Mouse (Mus musculus): ENCODE measurements around the gene Ddx59. TPM values are rescaled to one million over a fixed set of nuclear protein-coding genes. Genes with fewer than 3 reads are reported as not detected.

The Ddx59 gene
- polyA plus RNA-seq, 1 experiment from 2014 or later: 19.1 TPM

- WGBS: 60% methylated on average over 4 of the region's 4 CpGs
- Histone ChIP-seq H3K9me3 (ENCODE audit: control insufficient read depth, low read length) (no peaks in the 10 kb centered on the region), H3K36me3 (ENCODE audit: control insufficient read depth, insufficient read depth, low read length) (no peaks in the 10 kb centered on the region), H3K4me2 (replicated peaks; ENCODE audit: low read depth, low read length) (no peak overlapping the region), H3K9ac (ENCODE audit: low read depth, low read length) (no peak overlapping the region), H3K4me1 (ENCODE audit: control insufficient read depth, insufficient read depth, low read length) (no peaks in the 10 kb centered on the region), H3K4me3 (ENCODE audit: low read length) (no peak overlapping the region), H3K27ac (ENCODE audit: low read depth, low read length) (no peak overlapping the region), H3K27me3 (ENCODE audit: control insufficient read depth, insufficient read depth, low read length) (no peaks in the 10 kb centered on the region)
- no peak for ATAC-seq (ENCODE audit: low FRiP score, low TSS enrichment)
Measured at GRCm38 (mm10) chr1:136457403-136457802, 42.3 kb downstream of the Ddx59 start.

GRCm38 (mm10) chr1:136458691-136459245 lies 43.7 kb downstream of the Ddx59 start:
- no peaks in the 10 kb centered on the region for H3K9me3 ChIP-seq (ENCODE audit: control insufficient read depth, low read length)
- no peak overlapping the region for H3K4me3 ChIP-seq (ENCODE audit: low read length)
- 24% methylated on average over 9 of the region's 9 CpGs for WGBS
- no peaks in the 10 kb centered on the region for H3K36me3 ChIP-seq (ENCODE audit: control insufficient read depth, insufficient read depth, low read length)
- ATAC-seq (ENCODE audit: low FRiP score, low TSS enrichment): no peak
- no peak overlapping the region for H3K9ac ChIP-seq (ENCODE audit: low read depth, low read length)
- H3K27me3 ChIP-seq (ENCODE audit: control insufficient read depth, insufficient read depth, low read length): no peaks in the 10 kb centered on the region
- no peak overlapping the region for H3K4me2 ChIP-seq (replicated peaks; ENCODE audit: low read depth, low read length)
- no peaks in the 10 kb centered on the region for H3K4me1 ChIP-seq (ENCODE audit: control insufficient read depth, insufficient read depth, low read length)
- no peak overlapping the region for H3K27ac ChIP-seq (ENCODE audit: low read depth, low read length)

DNA sequence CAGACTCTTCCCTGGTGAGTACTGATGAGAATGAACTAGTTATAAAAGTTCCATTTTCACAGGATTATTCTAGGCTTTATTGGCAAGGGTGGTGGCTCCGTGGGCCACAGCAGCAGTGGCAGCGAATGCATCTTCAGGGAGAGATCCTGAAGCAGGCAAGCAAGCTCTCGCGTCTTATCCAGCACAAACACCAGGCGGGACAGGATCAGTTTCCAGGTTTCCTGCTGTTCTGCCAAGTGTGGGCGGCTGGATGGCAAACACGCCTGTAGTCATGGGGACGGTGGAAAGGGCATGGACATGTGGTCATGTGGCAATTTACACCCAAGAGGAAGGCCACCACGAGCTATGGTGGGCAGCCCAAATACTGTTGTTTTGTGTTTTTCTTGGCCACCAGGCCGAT lies 47.4 kb downstream of the Ddx59 start:
- H3K4me3 ChIP-seq (ENCODE audit: low read length): no peak overlapping the region
- WGBS: 51% methylated on average over 10 of the region's 10 CpGs
- no peak overlapping the region for H3K9ac ChIP-seq (ENCODE audit: low read depth, low read length)
- no peak overlapping the region for H3K27ac ChIP-seq (ENCODE audit: low read depth, low read length)
- no peaks in the 10 kb centered on the region for H3K36me3 ChIP-seq (ENCODE audit: control insufficient read depth, insufficient read depth, low read length)
- no peak overlapping the region for H3K4me2 ChIP-seq (replicated peaks; ENCODE audit: low read depth, low read length)
- H3K27me3 ChIP-seq (ENCODE audit: control insufficient read depth, insufficient read depth, low read length): no peaks in the 10 kb centered on the region
- no peaks in the 10 kb centered on the region for H3K9me3 ChIP-seq (ENCODE audit: control insufficient read depth, low read length)
- peaks cover 8% of the 10 kb centered on the region for H3K4me1 ChIP-seq (ENCODE audit: control insufficient read depth, insufficient read depth, low read length)
- ATAC-seq (ENCODE audit: low FRiP score, low TSS enrichment): no peak

- H3K9me3 ChIP-seq (ENCODE audit: control insufficient read depth, low read length): no peaks in the 10 kb centered on the region
- H3K4me3 ChIP-seq (ENCODE audit: low read length): no peak overlapping the region
- peaks cover 9% of the 10 kb centered on the region for H3K36me3 ChIP-seq (ENCODE audit: control insufficient read depth, insufficient read depth, low read length)
- peaks cover 8% of the 10 kb centered on the region for H3K4me1 ChIP-seq (ENCODE audit: control insufficient read depth, insufficient read depth, low read length)
- H3K4me2 ChIP-seq (replicated peaks; ENCODE audit: low read depth, low read length): no peak overlapping the region
- ATAC-seq (ENCODE audit: low FRiP score, low TSS enrichment): no peak
- no peak overlapping the region for H3K9ac ChIP-seq (ENCODE audit: low read depth, low read length)
- H3K27ac ChIP-seq (ENCODE audit: low read depth, low read length): no peak overlapping the region
- no peaks in the 10 kb centered on the region for H3K27me3 ChIP-seq (ENCODE audit: control insufficient read depth, insufficient read depth, low read length)
Measured at GRCm38 (mm10) chr1:136465168-136465567, 50.1 kb downstream of the Ddx59 start.

DNA sequence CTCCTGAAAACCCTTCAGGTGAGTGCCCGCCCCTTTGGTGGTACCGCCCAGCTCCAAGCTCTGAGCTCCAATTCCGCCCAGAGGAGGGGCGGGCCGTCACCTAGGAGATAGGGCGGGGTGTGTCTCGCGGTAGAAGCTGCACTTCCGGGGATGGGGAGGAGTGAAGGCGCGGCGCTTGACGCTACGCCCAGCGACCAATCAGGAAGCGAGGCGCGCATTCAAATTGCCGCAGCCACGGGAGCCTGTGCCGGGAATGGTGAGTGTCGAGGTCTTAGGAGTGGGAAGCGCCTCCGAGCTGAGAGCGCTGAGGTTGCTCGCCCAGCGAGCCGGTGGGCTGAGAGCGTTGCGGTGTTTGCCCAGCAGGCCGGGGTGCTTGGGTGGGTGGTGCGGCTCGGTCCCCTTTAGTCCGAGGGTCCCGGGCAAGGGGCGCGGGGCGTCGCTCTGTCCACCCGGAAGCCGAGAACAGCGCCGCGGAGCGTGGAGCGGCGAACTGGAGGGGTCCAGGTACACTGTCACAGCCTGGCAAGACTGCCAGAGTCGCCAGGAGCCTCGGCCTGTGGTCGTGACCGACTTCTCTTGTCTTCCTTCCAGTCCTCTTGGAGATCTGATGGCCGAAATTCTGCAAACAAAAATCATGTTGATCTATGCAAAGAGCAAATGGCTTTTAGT lies 51.2 kb downstream of the Ddx59 start, which contains the start of gene Kif14:
Gene Kif14, plus strand, starts transcription at position 201 of the 669 bp plus-strand sequence.
- Histone ChIP-seq H3K27ac (ENCODE audit: low read depth, low read length) (no peak within 1 kb of the TSS), H3K4me1 (ENCODE audit: control insufficient read depth, insufficient read depth, low read length) (peaks cover 8% of the 10 kb centered on the region), H3K4me3 (ENCODE audit: low read length) (peak within 1 kb of the TSS; percentile 71), H3K9me3 (ENCODE audit: control insufficient read depth, low read length) (no peaks in the 10 kb centered on the region), H3K9ac (ENCODE audit: low read depth, low read length) (peak within 1 kb of the TSS; percentile 72), H3K36me3 (ENCODE audit: control insufficient read depth, insufficient read depth, low read length) (peaks cover 12% of the 10 kb centered on the region), H3K27me3 (ENCODE audit: control insufficient read depth, insufficient read depth, low read length) (no peaks in the 10 kb centered on the region), H3K4me2 (replicated peaks; ENCODE audit: low read depth, low read length) (peak within 1 kb of the TSS; percentile 85)
- WGBS: under 1% methylated on average over 52 of the region's 52 CpGs
- ATAC-seq (ENCODE audit: low FRiP score, low TSS enrichment): peak; percentile 99

DNA sequence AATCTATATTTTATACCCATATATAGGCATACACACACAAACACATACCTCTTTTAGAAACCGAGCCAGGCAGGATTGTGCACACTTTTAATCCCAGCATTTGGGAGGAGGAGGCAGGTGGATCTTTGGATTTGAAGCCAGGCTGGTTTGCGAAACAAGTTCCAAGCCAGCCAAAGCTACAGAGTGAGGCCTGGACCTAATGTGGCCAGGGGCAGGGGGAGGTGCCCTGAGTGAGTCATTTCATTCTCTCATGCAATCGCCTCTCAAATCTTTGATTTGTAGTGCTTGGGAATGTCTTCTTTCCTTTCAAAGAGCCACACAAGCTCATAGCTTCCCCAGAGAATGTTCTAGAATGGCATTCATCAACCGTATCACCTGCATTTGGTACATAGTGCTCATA lies 54.3 kb downstream of the Ddx59 start:
- Histone ChIP-seq H3K9ac (ENCODE audit: low read depth, low read length) (no peak overlapping the region), H3K27me3 (ENCODE audit: control insufficient read depth, insufficient read depth, low read length) (no peaks in the 10 kb centered on the region), H3K4me3 (ENCODE audit: low read length) (no peak overlapping the region), H3K27ac (ENCODE audit: low read depth, low read length) (no peak overlapping the region), H3K4me1 (ENCODE audit: control insufficient read depth, insufficient read depth, low read length) (peaks cover 8% of the 10 kb centered on the region), H3K4me2 (replicated peaks; ENCODE audit: low read depth, low read length) (no peak overlapping the region), H3K9me3 (ENCODE audit: control insufficient read depth, low read length) (no peaks in the 10 kb centered on the region), H3K36me3 (ENCODE audit: control insufficient read depth, insufficient read depth, low read length) (peaks cover 34% of the 10 kb centered on the region)
- WGBS: 85% methylated on average over 4 of the region's 4 CpGs
- ATAC-seq (ENCODE audit: low FRiP score, low TSS enrichment): no peak

- no peak overlapping the region for H3K9ac ChIP-seq (ENCODE audit: low read depth, low read length)
- no peak for ATAC-seq (ENCODE audit: low FRiP score, low TSS enrichment)
- no peaks in the 10 kb centered on the region for H3K9me3 ChIP-seq (ENCODE audit: control insufficient read depth, low read length)
- H3K4me2 ChIP-seq (replicated peaks; ENCODE audit: low read depth, low read length): no peak overlapping the region
- H3K4me3 ChIP-seq (ENCODE audit: low read length): no peak overlapping the region
- peaks cover 40% of the 10 kb centered on the region for H3K36me3 ChIP-seq (ENCODE audit: control insufficient read depth, insufficient read depth, low read length)
- 21% methylated on average over 6 of the region's 6 CpGs for WGBS
- H3K27ac ChIP-seq (ENCODE audit: low read depth, low read length): no peak overlapping the region
- H3K4me1 ChIP-seq (ENCODE audit: control insufficient read depth, insufficient read depth, low read length): peaks cover 8% of the 10 kb centered on the region
- H3K27me3 ChIP-seq (ENCODE audit: control insufficient read depth, insufficient read depth, low read length): no peaks in the 10 kb centered on the region
Measured at GRCm38 (mm10) chr1:136470471-136470870, 55.4 kb downstream of the Ddx59 start.

Other genes with a start within 250 kb of the Ddx59 start
- gene Mroh3, start 202.4 kb upstream of the Ddx59 start, polyA plus RNA-seq (2014; fragmentation: Nextera tagmentation; extraction: Ambion mirVana): 0.21 and 0.43 TPM in 2 replicates
- gene Inava, start 181.0 kb upstream of the Ddx59 start, polyA plus RNA-seq (2014; fragmentation: Nextera tagmentation; extraction: Ambion mirVana): 10.4 and 22.8 TPM in 2 replicates
- not detected in 2 replicates for gene Gpr25, start 154.4 kb upstream of the Ddx59 start, polyA plus RNA-seq (2014; fragmentation: Nextera tagmentation; extraction: Ambion mirVana)
- gene Camsap2, start 69.2 kb upstream of the Ddx59 start, polyA plus RNA-seq (2014; fragmentation: Nextera tagmentation; extraction: Ambion mirVana): 13.0 and 19.1 TPM in 2 replicates
- gene Kif14, start 51.1 kb downstream of the Ddx59 start, polyA plus RNA-seq (2014; fragmentation: Nextera tagmentation; extraction: Ambion mirVana): 4.6 and 11.6 TPM in 2 replicates
- 20.0 and 26.1 TPM in 2 replicates for gene Zfp281, start 209.6 kb downstream of the Ddx59 start, polyA plus RNA-seq (2014; fragmentation: Nextera tagmentation; extraction: Ambion mirVana)